Mouse (Mus musculus): Measurements from ENCODE around the gene Hspb1. TPM values are rescaled to one million over a fixed set of nuclear protein-coding genes. Genes with fewer than 3 reads are reported as not detected.

Gene Hspb1
- polyA plus RNA-seq, 1 experiment from 2014 or later, result 36.9 TPM

- no peak for ATAC-seq (ENCODE audit: low FRiP score, low TSS enrichment)
- peaks cover 67% of the 10 kb centered on the region for H3K36me3 ChIP-seq (ENCODE audit: control insufficient read depth, insufficient read depth, low read length)
These were observed 24.0 kb downstream of the Hspb1 start for GRCm38 (mm10) chr5:135911633-135912220.

GRCm38 (mm10) chr5:135913201-135913600, 25.5 kb downstream of the Hspb1 start:
- no peak for ATAC-seq (ENCODE audit: low FRiP score, low TSS enrichment)
- 81% methylated on average over 5 of the region's 5 CpGs for WGBS
- Histone ChIP-seq H3K4me2 (replicated peaks; ENCODE audit: low read depth, low read length) (no peak overlapping the region), H3K27ac (ENCODE audit: low read depth, low read length) (no peak overlapping the region), H3K4me3 (ENCODE audit: low read length) (no peak overlapping the region), H3K9ac (ENCODE audit: low read depth, low read length) (no peak overlapping the region), H3K27me3 (ENCODE audit: control insufficient read depth, insufficient read depth, low read length) (no peaks in the 10 kb centered on the region), H3K9me3 (ENCODE audit: control insufficient read depth, low read length) (no peaks in the 10 kb centered on the region), H3K4me1 (ENCODE audit: control insufficient read depth, insufficient read depth, low read length) (0 out of 2 replicates have a peak, but pooled peaks cover 6% of the 10 kb centered on the region), H3K36me3 (ENCODE audit: control insufficient read depth, insufficient read depth, low read length) (peaks cover 67% of the 10 kb centered on the region)

More at GRCm38 (mm10) chr5:135911633-135912220, 24.0 kb downstream of the Hspb1 start:
- Histone ChIP-seq H3K27me3 (ENCODE audit: control insufficient read depth, insufficient read depth, low read length) (no peaks in the 10 kb centered on the region), H3K9me3 (ENCODE audit: control insufficient read depth, low read length) (no peaks in the 10 kb centered on the region), H3K27ac (ENCODE audit: low read depth, low read length) (no peak overlapping the region), H3K4me3 (ENCODE audit: low read length) (no peak overlapping the region), H3K9ac (ENCODE audit: low read depth, low read length) (no peak overlapping the region), H3K4me1 (ENCODE audit: control insufficient read depth, insufficient read depth, low read length) (0 out of 2 replicates have a peak, but pooled peaks cover 6% of the 10 kb centered on the region), H3K4me2 (replicated peaks; ENCODE audit: low read depth, low read length) (no peak overlapping the region)
- WGBS, result 87% methylated on average over 11 of the region's 11 CpGs

- Histone ChIP-seq H3K27ac (ENCODE audit: low read depth, low read length) (no peak overlapping the region; the same call in 1 of the 2 replicates), H3K4me3 (ENCODE audit: low read length) (no peak overlapping the region), H3K4me1 (ENCODE audit: control insufficient read depth, insufficient read depth, low read length) (0 out of 2 replicates have a peak, but pooled peaks cover 6% of the 10 kb centered on the region), H3K9me3 (ENCODE audit: control insufficient read depth, low read length) (no peaks in the 10 kb centered on the region), H3K27me3 (ENCODE audit: control insufficient read depth, insufficient read depth, low read length) (no peaks in the 10 kb centered on the region), H3K4me2 (replicated peaks; ENCODE audit: low read depth, low read length) (no peak overlapping the region), H3K36me3 (ENCODE audit: control insufficient read depth, insufficient read depth, low read length) (peaks cover 69% of the 10 kb centered on the region), H3K9ac (ENCODE audit: low read depth, low read length) (no peak overlapping the region)
- 72% methylated on average over 6 of the region's 6 CpGs for WGBS
- no peak for ATAC-seq (ENCODE audit: low FRiP score, low TSS enrichment)
These were observed 26.4 kb downstream of the Hspb1 start for GRCm38 (mm10) chr5:135914156-135914555.

- H3K9ac ChIP-seq (ENCODE audit: low read depth, low read length), result no peak overlapping the region
- H3K9me3 ChIP-seq (ENCODE audit: control insufficient read depth, low read length), result no peaks in the 10 kb centered on the region
- peaks cover 67% of the 10 kb centered on the region for H3K36me3 ChIP-seq (ENCODE audit: control insufficient read depth, insufficient read depth, low read length)
- H3K4me1 ChIP-seq (ENCODE audit: control insufficient read depth, insufficient read depth, low read length), result 0 out of 2 replicates have a peak, but pooled peaks cover 6% of the 10 kb centered on the region
- H3K4me3 ChIP-seq (ENCODE audit: low read length), result no peak overlapping the region
- H3K27ac ChIP-seq (ENCODE audit: low read depth, low read length), result no peak overlapping the region
- no peaks in the 10 kb centered on the region for H3K27me3 ChIP-seq (ENCODE audit: control insufficient read depth, insufficient read depth, low read length)
- WGBS, result 86% methylated on average over 6 of the region's 6 CpGs
- H3K4me2 ChIP-seq (replicated peaks; ENCODE audit: low read depth, low read length), result no peak overlapping the region
- ATAC-seq (ENCODE audit: low FRiP score, low TSS enrichment), result no peak
These were observed 28.4 kb downstream of the Hspb1 start for GRCm38 (mm10) chr5:135916051-135916565.

- ATAC-seq (ENCODE audit: low FRiP score, low TSS enrichment), result no peak
- H3K9ac ChIP-seq (ENCODE audit: low read depth, low read length), result no peak overlapping the region
- H3K4me1 ChIP-seq (ENCODE audit: control insufficient read depth, insufficient read depth, low read length), result 0 out of 2 replicates have a peak, but pooled peaks cover 6% of the 10 kb centered on the region
- H3K36me3 ChIP-seq (ENCODE audit: control insufficient read depth, insufficient read depth, low read length), result peaks cover 67% of the 10 kb centered on the region
- H3K4me2 ChIP-seq (replicated peaks; ENCODE audit: low read depth, low read length), result no peak overlapping the region
- no peak overlapping the region for H3K4me3 ChIP-seq (ENCODE audit: low read length)
- no peaks in the 10 kb centered on the region for H3K27me3 ChIP-seq (ENCODE audit: control insufficient read depth, insufficient read depth, low read length)
- H3K9me3 ChIP-seq (ENCODE audit: control insufficient read depth, low read length), result no peaks in the 10 kb centered on the region
- no peak overlapping the region for H3K27ac ChIP-seq (ENCODE audit: low read depth, low read length)
- WGBS, result 90% methylated on average over 3 of the region's 3 CpGs
These were observed 28.9 kb downstream of the Hspb1 start for GRCm38 (mm10) chr5:135916601-135917000.

- Histone ChIP-seq H3K9me3 (ENCODE audit: control insufficient read depth, low read length) (no peaks in the 10 kb centered on the region), H3K27me3 (ENCODE audit: control insufficient read depth, insufficient read depth, low read length) (no peaks in the 10 kb centered on the region), H3K4me1 (ENCODE audit: control insufficient read depth, insufficient read depth, low read length) (0 out of 2 replicates have a peak, but pooled peaks cover 6% of the 10 kb centered on the region), H3K4me3 (ENCODE audit: low read length) (no peak overlapping the region), H3K9ac (ENCODE audit: low read depth, low read length) (no peak overlapping the region), H3K36me3 (ENCODE audit: control insufficient read depth, insufficient read depth, low read length) (peaks cover 72% of the 10 kb centered on the region), H3K4me2 (replicated peaks; ENCODE audit: low read depth, low read length) (no peak overlapping the region), H3K27ac (ENCODE audit: low read depth, low read length) (no peak overlapping the region)
- 92% methylated on average over 8 of the region's 8 CpGs for WGBS
- ATAC-seq (ENCODE audit: low FRiP score, low TSS enrichment), result no peak
These were observed 29.8 kb downstream of the Hspb1 start for GRCm38 (mm10) chr5:135917327-135918058.

- no peak overlapping the region for H3K4me2 ChIP-seq (replicated peaks; ENCODE audit: low read depth, low read length)
- H3K36me3 ChIP-seq (ENCODE audit: control insufficient read depth, insufficient read depth, low read length), result peaks cover 73% of the 10 kb centered on the region
- no peak overlapping the region for H3K9ac ChIP-seq (ENCODE audit: low read depth, low read length)
- no peak overlapping the region for H3K27ac ChIP-seq (ENCODE audit: low read depth, low read length)
- H3K9me3 ChIP-seq (ENCODE audit: control insufficient read depth, low read length), result no peaks in the 10 kb centered on the region
- H3K27me3 ChIP-seq (ENCODE audit: control insufficient read depth, insufficient read depth, low read length), result no peaks in the 10 kb centered on the region
- WGBS, result 88% methylated on average over 5 of the region's 5 CpGs
- H3K4me3 ChIP-seq (ENCODE audit: low read length), result no peak overlapping the region
- 0 out of 2 replicates have a peak, but pooled peaks cover 6% of the 10 kb centered on the region for H3K4me1 ChIP-seq (ENCODE audit: control insufficient read depth, insufficient read depth, low read length)
- no peak for ATAC-seq (ENCODE audit: low FRiP score, low TSS enrichment)
These were observed 30.3 kb downstream of the Hspb1 start for GRCm38 (mm10) chr5:135918059-135918437.

GRCm38 (mm10) chr5:135918593-135918992, 30.9 kb downstream of the Hspb1 start:
- WGBS, result 93% methylated on average over 5 of the region's 5 CpGs

GRCm38 (mm10) chr5:135919902-135920301, 32.2 kb downstream of the Hspb1 start:
- no peak overlapping the region for H3K4me2 ChIP-seq (replicated peaks; ENCODE audit: low read depth, low read length)
- no peak overlapping the region for H3K4me3 ChIP-seq (ENCODE audit: low read length)
- WGBS, result 60% methylated on average over 3 of the region's 3 CpGs
- H3K27me3 ChIP-seq (ENCODE audit: control insufficient read depth, insufficient read depth, low read length), result no peaks in the 10 kb centered on the region
- no peak overlapping the region for H3K9ac ChIP-seq (ENCODE audit: low read depth, low read length)
- peaks cover 79% of the 10 kb centered on the region for H3K36me3 ChIP-seq (ENCODE audit: control insufficient read depth, insufficient read depth, low read length)
- H3K27ac ChIP-seq (ENCODE audit: low read depth, low read length), result no peak overlapping the region
- H3K9me3 ChIP-seq (ENCODE audit: control insufficient read depth, low read length), result no peaks in the 10 kb centered on the region
- H3K4me1 ChIP-seq (ENCODE audit: control insufficient read depth, insufficient read depth, low read length), result no peaks in the 10 kb centered on the region
- no peak for ATAC-seq (ENCODE audit: low FRiP score, low TSS enrichment)

More at GRCm38 (mm10) chr5:135918593-135918992, 30.9 kb downstream of the Hspb1 start:
- no peak overlapping the region for H3K27ac ChIP-seq (ENCODE audit: low read depth, low read length)
- 0 out of 2 replicates have a peak, but pooled peaks cover 6% of the 10 kb centered on the region for H3K4me1 ChIP-seq (ENCODE audit: control insufficient read depth, insufficient read depth, low read length)
- peaks cover 74% of the 10 kb centered on the region for H3K36me3 ChIP-seq (ENCODE audit: control insufficient read depth, insufficient read depth, low read length)
- no peak overlapping the region for H3K9ac ChIP-seq (ENCODE audit: low read depth, low read length)
- H3K4me3 ChIP-seq (ENCODE audit: low read length), result no peak overlapping the region
- H3K9me3 ChIP-seq (ENCODE audit: control insufficient read depth, low read length), result no peaks in the 10 kb centered on the region
- no peak for ATAC-seq (ENCODE audit: low FRiP score, low TSS enrichment)
- H3K4me2 ChIP-seq (replicated peaks; ENCODE audit: low read depth, low read length), result no peak overlapping the region
- no peaks in the 10 kb centered on the region for H3K27me3 ChIP-seq (ENCODE audit: control insufficient read depth, insufficient read depth, low read length)
